Mouse (Mus musculus) hindbrain, postnatal 0 days (tissue): ENCODE measurements at regions not wholly inside any gene's neighbourhood (a gene's known extent, or its start where the extent isn't known, plus 50 kb on each side); places are given as distances from the start of the nearest gene placed in this dataset.

Source experiments
- ATAC-seq: fragments of 200-750 bp; cut with Nextera tagmentation; 2 replicates; pipeline ENCODE4 v1.8.0; 2017; ENCODE audit warnings: mild to moderate bottlenecking, moderate TSS enrichment, moderate library complexity
- DNase-seq: peaks from one replicate; pipeline ENCODE4 v3.0.0-alpha.2; 2015; ENCODE audit warnings: low spot score
- H3K27ac ChIP-seq: fragments of 300-500 bp; sonication (generic); 2 replicates; pipeline ENCODE4 v1.5.1; 2014; ENCODE audit warnings: mild to moderate bottlenecking
- H3K27me3 ChIP-seq: fragments of 300-500 bp; sonication (generic); 2 replicates; pipeline ENCODE4 v1.6.1; 2014; ENCODE audit warnings: low read length, mixed read lengths; ENCODE audit not compliant: insufficient read depth
- H3K36me3 ChIP-seq: fragments of 300-500 bp; sonication (generic); 2 replicates; pipeline ENCODE4 v1.6.1; 2014; ENCODE audit warnings: low read length, mixed read lengths; ENCODE audit not compliant: insufficient read depth
- H3K4me1 ChIP-seq: fragments of 300-500 bp; sonication (generic); 2 replicates; pipeline ENCODE4 v1.6.1; 2014; ENCODE audit warnings: antibody characterized with exemption, low read length, mixed read lengths; ENCODE audit not compliant: insufficient read depth
- H3K4me2 ChIP-seq: fragments of 300-500 bp; sonication (generic); 2 replicates; pipeline ENCODE4 v1.6.1; 2014; ENCODE audit warnings: low read depth, mild to moderate bottlenecking, low read length, moderate library complexity, mixed read lengths
- H3K4me3 ChIP-seq: fragments of 300-500 bp; sonication (generic); 2 replicates; pipeline ENCODE4 v1.5.1; 2014; ENCODE audit warnings: low read length
- H3K9ac ChIP-seq: fragments of 300-500 bp; sonication (generic); replicated peaks from 2 replicates; pipeline ENCODE4 v1.6.1; 2014; ENCODE audit warnings: mild to moderate bottlenecking, low read length, moderate library complexity, mixed read lengths
- H3K9me3 ChIP-seq: fragments of 300-500 bp; sonication (generic); 2 replicates; pipeline ENCODE4 v1.6.1; 2016; ENCODE audit warnings: low read length, mixed read lengths
- CTCF ChIP-seq: IDR thresholded peaks from 2 replicates; pipeline ENCODE4 v1.5.1; 2016; ENCODE audit warnings: antibody characterized with exemption, control low read depth, low read depth
- WGBS: fragments of 180-500 bp; shearing (Covaris S2); extraction: QIAGEN DNeasy Blood & Tissue Kit; methylation state at CpG from one replicate; pipeline ENCODE4 v1.1.7; 2014; 5-methylcytosine and 5-hydroxymethylcytosine counted together

GRCm38 (mm10) chr12:74651256-74651655 lies 335.1 kb upstream of the Gm11042 start:
- no peak overlapping the region for H3K4me3 ChIP-seq
- 44% methylated on average over 1 of the region's 1 CpGs for WGBS
- H3K27me3 ChIP-seq, result no peaks in the 10 kb centered on the region
- H3K36me3 ChIP-seq, result no peaks in the 10 kb centered on the region
- ATAC-seq (no peak), DNase-seq (no peak)
- H3K4me1 ChIP-seq, result no peaks in the 10 kb centered on the region
- no peaks in the 10 kb centered on the region for H3K9me3 ChIP-seq
- no peak overlapping the region for H3K9ac ChIP-seq
- no peak for TF ChIP-seq CTCF
- no peak overlapping the region for H3K4me2 ChIP-seq
- no peak overlapping the region for H3K27ac ChIP-seq

GRCm38 (mm10) chr12:74632827-74633226 lies 316.6 kb upstream of the Gm11042 start:
- WGBS, result 82% methylated on average over 2 of the region's 2 CpGs
- H3K4me3 ChIP-seq, result no peak overlapping the region

DNA sequence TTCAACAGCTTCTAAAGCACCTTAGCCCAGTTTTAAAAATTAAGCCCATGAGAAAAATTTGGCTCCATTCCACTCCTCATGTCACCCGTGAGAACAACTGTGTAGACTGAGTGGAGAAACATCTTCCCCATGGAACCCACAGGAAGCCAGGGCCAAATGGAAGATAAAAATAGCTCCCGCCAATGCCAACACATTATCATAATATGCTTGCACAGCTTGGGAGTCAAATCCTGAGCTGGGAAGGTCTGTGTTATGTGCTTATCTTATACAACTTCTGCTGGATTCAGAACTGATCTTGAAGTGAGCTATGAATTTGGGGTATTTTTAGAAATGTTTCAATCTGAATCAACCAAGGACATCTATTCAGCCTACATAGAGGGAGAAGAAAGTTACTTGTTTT lies 279.0 kb upstream of the Gm11042 start:
- ATAC-seq (no peak), DNase-seq (peak; percentile 3)
- Histone ChIP-seq H3K9me3 (no peaks in the 10 kb centered on the region), H3K27ac (no peak overlapping the region), H3K36me3 (no peaks in the 10 kb centered on the region), H3K4me2 (no peak overlapping the region), H3K4me3 (no peak overlapping the region), H3K9ac (no peak overlapping the region), H3K27me3 (no peaks in the 10 kb centered on the region), H3K4me1 (no peaks in the 10 kb centered on the region)
- 64% methylated on average over 2 of the region's 2 CpGs for WGBS
- no peak for TF ChIP-seq CTCF

More at GRCm38 (mm10) chr12:74632827-74633226, 316.6 kb upstream of the Gm11042 start:
- H3K36me3 ChIP-seq, result no peaks in the 10 kb centered on the region
- H3K27me3 ChIP-seq, result no peaks in the 10 kb centered on the region
- no peak for TF ChIP-seq CTCF
- ATAC-seq (no peak), DNase-seq (no peak)
- H3K9me3 ChIP-seq, result no peaks in the 10 kb centered on the region
- H3K4me1 ChIP-seq, result no peaks in the 10 kb centered on the region
- H3K27ac ChIP-seq, result no peak overlapping the region
- H3K9ac ChIP-seq, result no peak overlapping the region
- no peak overlapping the region for H3K4me2 ChIP-seq

GRCm38 (mm10) chr12:74554599-74554998 lies 238.4 kb upstream of the Gm11042 start:
- Histone ChIP-seq H3K27ac (no peak overlapping the region), H3K4me2 (no peak overlapping the region), H3K9ac (no peak overlapping the region), H3K27me3 (no peaks in the 10 kb centered on the region), H3K9me3 (no peaks in the 10 kb centered on the region), H3K4me1 (no peaks in the 10 kb centered on the region), H3K36me3 (no peaks in the 10 kb centered on the region), H3K4me3 (no peak overlapping the region)
- 85% methylated on average over 2 of the region's 2 CpGs for WGBS
- DNase-seq, result no peak
- no peak for ATAC-seq
- TF ChIP-seq CTCF, result no peak

DNA sequence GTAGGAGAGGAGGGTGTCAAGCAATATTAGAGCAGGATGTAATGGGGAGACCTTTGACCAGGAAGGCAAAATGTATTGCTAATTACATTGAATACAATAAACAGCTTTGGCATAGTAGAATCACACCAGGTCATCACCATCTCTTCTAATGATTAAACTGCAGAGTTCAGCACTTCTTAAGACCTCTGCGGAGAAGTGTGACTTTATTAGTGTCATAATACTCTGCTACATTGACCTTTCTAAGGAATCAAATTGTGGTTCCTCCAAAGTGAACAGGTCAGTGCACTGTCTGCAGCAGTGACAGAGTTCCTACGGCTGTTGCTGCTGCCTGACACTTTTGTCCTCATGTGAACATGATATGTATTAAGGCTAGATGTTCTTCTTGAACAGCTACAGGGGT lies 228.0 kb upstream of the Gm11042 start:
- H3K9me3 ChIP-seq, result no peaks in the 10 kb centered on the region
- no peak overlapping the region for H3K4me2 ChIP-seq
- no peak overlapping the region for H3K27ac ChIP-seq
- no peak overlapping the region for H3K9ac ChIP-seq
- 87% methylated on average over 2 of the region's 2 CpGs for WGBS
- ATAC-seq, result no peak
- TF ChIP-seq CTCF, result no peak
- no peaks in the 10 kb centered on the region for H3K36me3 ChIP-seq
- H3K4me1 ChIP-seq, result no peaks in the 10 kb centered on the region
- H3K4me3 ChIP-seq, result no peak overlapping the region
- no peak for DNase-seq
- no peaks in the 10 kb centered on the region for H3K27me3 ChIP-seq

GRCm38 (mm10) chr12:74534882-74535281 lies 218.7 kb upstream of the Gm11042 start:
- Histone ChIP-seq H3K4me3 (no peak overlapping the region), H3K4me2 (no peak overlapping the region), H3K9me3 (no peaks in the 10 kb centered on the region), H3K4me1 (no peaks in the 10 kb centered on the region), H3K27me3 (no peaks in the 10 kb centered on the region), H3K36me3 (no peaks in the 10 kb centered on the region), H3K27ac (no peak overlapping the region), H3K9ac (no peak overlapping the region)
- no peak for TF ChIP-seq CTCF
- DNase-seq (no peak), ATAC-seq (no peak)
- WGBS, result 86% methylated on average over 2 of the region's 2 CpGs

DNA sequence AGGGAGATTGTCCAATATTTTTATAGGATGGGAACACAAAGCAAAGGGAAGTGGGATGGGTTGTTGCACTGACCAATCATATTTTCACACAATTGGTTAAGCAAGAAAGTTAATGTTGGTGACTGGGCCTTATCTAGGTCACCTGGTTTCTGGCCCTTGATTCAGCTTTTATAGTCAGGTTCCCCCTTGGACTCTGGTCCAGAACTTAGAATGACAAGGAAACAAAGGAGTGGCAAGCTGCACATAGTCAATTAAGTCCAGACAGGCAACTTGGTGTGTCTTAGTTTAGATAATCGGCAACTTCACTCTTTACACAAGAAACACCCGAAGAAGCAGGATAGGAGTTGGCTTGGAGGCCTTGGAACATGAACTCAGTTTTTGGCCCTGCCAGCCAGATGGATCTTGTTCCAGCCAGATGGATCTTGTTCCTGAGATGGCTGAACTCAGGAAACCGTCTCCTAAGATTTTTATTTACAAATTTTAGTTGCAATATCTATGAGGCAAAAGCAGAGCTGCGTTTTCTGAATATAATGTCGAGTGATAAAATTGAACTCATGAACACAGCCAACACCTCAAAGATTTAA lies 212.9 kb upstream of the Gm11042 start:
- no peak for ATAC-seq
- Histone ChIP-seq H3K4me1 (no peaks in the 10 kb centered on the region), H3K4me2 (no peak overlapping the region), H3K4me3 (no peak overlapping the region), H3K9ac (no peak overlapping the region), H3K27me3 (no peaks in the 10 kb centered on the region), H3K9me3 (no peaks in the 10 kb centered on the region), H3K36me3 (no peaks in the 10 kb centered on the region), H3K27ac (no peak overlapping the region)
- TF ChIP-seq CTCF, result no peak
- DNase-seq, result no peak
- WGBS, result 85% methylated on average over 5 of the region's 5 CpGs
